ENCODE assay signal across 14 mouse cellular contexts in genomic region chr16:54384019-54384418, GRCm38 (mm10).
A peak's percentile ranks its signal among the peaks of the same experiment; 100 is the strongest.
DNase-seq lines count a peak whose midpoint lies in the region; TF ChIP-seq lines count a peak whose summit lies in the region.
"Had no signal": no experiment of that assay in that cellular context is flagged by ENCODE, and none has a peak within 500 bp of the region (broad histone marks: within the 10 kb centered on the region; RNA-seq: fewer than 3 reads in every experiment).

No protein-coding gene starts in this region.

- intact Hi-C loops in left cerebral cortex, postnatal 4 days (cut with DNase I): no loop called here
- intact Hi-C loops in gastrocnemius, postnatal 14 days (cut with DNase I; ENCODE audit: low total_unique reads): no loop called here

- peaks cover 3% of the 10 kb centered on the region; the same call in 1 of the 2 replicates for H3K4me1 ChIP-seq in olfactory bulb, adult 2 months (ENCODE audit: control insufficient read depth, insufficient read depth, low read length)
- H3K4me1 ChIP-seq: embryonic facial prominence, embryonic 15.5 days; limb, embryonic 12.5 days; liver, embryonic 15.5 days; midbrain, embryonic 12.5 days had no signal

- no peak overlapping the region for H3K4me3 ChIP-seq in olfactory bulb, adult 2 months (ENCODE audit: insufficient read depth, low read depth, low read length)
- H3K4me3 ChIP-seq: embryonic facial prominence, embryonic 15.5 days; limb, embryonic 12.5 days; liver, embryonic 15.5 days; midbrain, embryonic 12.5 days had no signal

- 21% methylated on average over 3 of the region's 3 CpGs for WGBS in olfactory bulb, adult 2 months

- peak; percentile 4 to 7 for DNase-seq in cerebellum, postnatal 14 days
- DNase-seq in cerebellum, adult 9-11 months: no peak
- peak; percentile 15 to 20 for DNase-seq in left cerebral cortex, adult 18-20 months (ENCODE audit: low spot score in 2 of 2)
- no peak for DNase-seq in left cerebral cortex, postnatal 4 days
- DNase-seq in testis, postnatal 14 days (ENCODE audit: low spot score): peak; percentile 48
- DNase-seq in gastrocnemius, postnatal 14 days: no peak
- DNase-seq in liver: no peak
- DNase-seq: adrenal gland, postnatal 36 days; thymus, postnatal 25 days had no signal

- H3K27ac ChIP-seq in olfactory bulb, adult 2 months (ENCODE audit: insufficient read depth, low read depth, low read length): peak overlapping the region; percentile 37; the same call in 1 of the 2 replicates
- H3K27ac ChIP-seq: embryonic facial prominence, embryonic 15.5 days; limb, embryonic 12.5 days; liver, embryonic 15.5 days; midbrain, embryonic 12.5 days had no signal

- TF ChIP-seq POLR2A in olfactory bulb, adult 2 months (IDR thresholded peaks at IDR 0.05; ENCODE audit: insufficient read depth, low read depth, low read length): no peak

- TF ChIP-seq CTCF in olfactory bulb, adult 2 months (IDR thresholded peaks at IDR 0.05; ENCODE audit: insufficient read depth, low read depth, low read length): no peak

Comparison
In these comparisons a context has a peak if more than half of its experiments do, and no peak if none do; other contexts are left out.
1. DNase-seq: peak in cerebellum, postnatal 14 days (2 of 2), left cerebral cortex, adult 18-20 months (2 of 2) and testis, postnatal 14 days (single experiment); none in cerebellum, adult 9-11 months (single experiment), left cerebral cortex, postnatal 4 days (single experiment), gastrocnemius, postnatal 14 days (single experiment) and liver (single experiment).